ENCODE assay signal across 28 mouse cellular contexts in genomic region chr11:88271870-88272269, GRCm38 (mm10). TPM values are rescaled to one million over a fixed set of nuclear protein-coding genes. Genes with fewer than 3 reads are reported as not detected.
A peak's percentile ranks its signal among the peaks of the same experiment; 100 is the strongest.
DNase-seq lines count a peak whose midpoint lies in the region; ATAC-seq and TF ChIP-seq lines count a peak whose summit lies in the region.
"Had no signal": no experiment of that assay in that cellular context is flagged by ENCODE, and none has a peak within 500 bp of the region (broad histone marks: within the 10 kb centered on the region; RNA-seq: fewer than 3 reads in every experiment).

No protein-coding gene starts in this region.

- TF ChIP-seq POLR2A in CH12.LX (IDR thresholded peaks at IDR 0.05; ENCODE audit: low read depth, low read length), result no peak

- H3K4me3 ChIP-seq in liver, postnatal 0 days (ENCODE audit: low read depth, low read length), result no peak overlapping the region
- no peak overlapping the region for H3K4me3 ChIP-seq in liver, embryonic 12.5 days
- H3K4me3 ChIP-seq in CH12.LX (replicated peaks in 1 of 3; ENCODE audit: low read depth in 2 of 3, low read length in 2 of 3, poor library complexity in 1 of 3), result no peak overlapping the region
- H3K4me3 ChIP-seq in gastrocnemius, adult 2 months, result no peak overlapping the region
- H3K4me3 ChIP-seq: embryonic facial prominence, embryonic 12.5 days; left cerebral cortex, adult 2 months; limb, embryonic 12.5 days; stomach, embryonic 15.5 days had no signal

- H3K4me2 ChIP-seq in liver, postnatal 0 days (ENCODE audit: low read depth, low read length), result no peak overlapping the region
- H3K4me2 ChIP-seq in liver, embryonic 12.5 days, result no peak overlapping the region
- no peak overlapping the region for H3K4me2 ChIP-seq in CH12.LX (ENCODE audit: insufficient read depth, low read depth, poor library complexity, severe bottlenecking)
- H3K4me2 ChIP-seq: embryonic facial prominence, embryonic 12.5 days; hindbrain, embryonic 14.5 days; limb, embryonic 12.5 days; stomach, embryonic 15.5 days had no signal

- 54% methylated on average over 3 of the region's 3 CpGs for WGBS in liver, postnatal 0 days (ENCODE audit: insufficient replicate concordance)
- 31% methylated on average over 3 of the region's 3 CpGs for WGBS in liver, embryonic 12.5 days (ENCODE audit: insufficient replicate concordance)

- in situ Hi-C loops in CH12.LX (cut with MboI; ENCODE audit: low pct_ligation_motif_present, low pct_unique_long_range_greater_than_20kb, low sequenced_read_pairs), result no loop called here

- H3K4me1 ChIP-seq in liver, postnatal 0 days (ENCODE audit: insufficient read depth), result no peaks in the 10 kb centered on the region
- H3K4me1 ChIP-seq in liver, embryonic 12.5 days, result no peaks in the 10 kb centered on the region
- H3K4me1 ChIP-seq in CH12.LX (ENCODE audit: control insufficient read depth in 1 of 2, insufficient read depth in 2 of 2), result peaks cover 0 to 3% of the 10 kb centered on the region in 2 experiments; a peak in 1 of 4 replicates

- H3K9me3 ChIP-seq in liver, postnatal 0 days (ENCODE audit: low read length), result no peaks in the 10 kb centered on the region
- no peaks in the 10 kb centered on the region for H3K9me3 ChIP-seq in liver, embryonic 12.5 days (replicated peaks)
- no peaks in the 10 kb centered on the region for H3K9me3 ChIP-seq in CH12.LX (replicated peaks; ENCODE audit: low read length)
- H3K9me3 ChIP-seq: embryonic facial prominence, embryonic 12.5 days; limb, embryonic 12.5 days; stomach, embryonic 15.5 days had no signal

- intact Hi-C loops in gastrocnemius, adult 2 months (cut with DNase I), result no loop called here
- intact Hi-C loops in heart, postnatal 10 days (cut with DNase I), result loop anchor here (2.0 kb wide), 1 partner anchor 15 kb away; no protein-coding TSS in a partner anchor

- dilution Hi-C loops in CH12.LX (cut with MboI; ENCODE audit: extremely low pct_ligation_motif_present, extremely low pct_unique_long_range_greater_than_20kb, low sequenced_read_pairs), result no loop called here

- no peaks in the 10 kb centered on the region for H3K36me3 ChIP-seq in liver, postnatal 0 days (replicated peaks; ENCODE audit: insufficient read depth, low read length)
- no peaks in the 10 kb centered on the region for H3K36me3 ChIP-seq in liver, embryonic 12.5 days
- H3K36me3 ChIP-seq in CH12.LX (replicated peaks in 1 of 2; ENCODE audit: control insufficient read depth in 1 of 2, insufficient read depth in 1 of 2, low read length in 1 of 2), result no peaks in the 10 kb centered on the region
- H3K36me3 ChIP-seq: embryonic facial prominence, embryonic 12.5 days; limb, embryonic 12.5 days; stomach, embryonic 15.5 days had no signal

- DNase-seq in liver, postnatal 0 days, result no peak
- peak; percentile 58 for DNase-seq in CH12.LX (ENCODE audit: extremely low read depth)
- peak; percentile 40 for DNase-seq in WW6 (ENCODE audit: low read depth, low spot score)
- no peak for DNase-seq in right cerebral cortex, postnatal 14 days
- no peak for DNase-seq in gastrocnemius, adult 2 months
- DNase-seq in heart, postnatal 10 days, result no peak
- DNase-seq: adrenal gland, adult 2 months; cerebellum, adult 18-20 months; forebrain, postnatal 0 days; kidney, adult 18-20 months; kidney, postnatal 10 days had no signal

- no peak for TF ChIP-seq EP300 in liver, postnatal 0 days (IDR thresholded peaks at IDR 0.05; ENCODE audit: low read depth)
- TF ChIP-seq EP300 in CH12.LX (IDR thresholded peaks at IDR 0.05; ENCODE audit: low read length), result no peak

- peaks cover 62% of the 10 kb centered on the region for H3K27me3 ChIP-seq in liver, postnatal 0 days (ENCODE audit: insufficient read depth, low read length)
- H3K27me3 ChIP-seq in liver, embryonic 12.5 days (replicated peaks), result peaks cover 74% of the 10 kb centered on the region
- H3K27me3 ChIP-seq in CH12.LX (replicated peaks), result no peaks in the 10 kb centered on the region
- H3K27me3 ChIP-seq: embryonic facial prominence, embryonic 12.5 days; stomach, embryonic 15.5 days had no signal

- ATAC-seq in liver, postnatal 0 days, result no peak
- no peak for ATAC-seq in liver, embryonic 12.5 days
- ATAC-seq in megakaryocyte progenitor cell, adult 5-6 weeks (replicated peaks; ENCODE audit: poor library complexity), result peak; percentile 74
- ATAC-seq: forebrain, postnatal 0 days; midbrain, embryonic 16.5 days had no signal

- 0 out of 2 replicates have a peak, but pooled peaks have one; percentile 13 for TF ChIP-seq CTCF in liver, postnatal 0 days (IDR thresholded peaks at IDR 0.05; ENCODE audit: low read depth)
- peak in 1 of 2 experiments; percentile 45; a peak in 2 of 4 replicates for TF ChIP-seq CTCF in CH12.LX (conservative IDR thresholded peaks at IDR 0.05 in 1 of 2, IDR thresholded peaks at IDR 0.05 in 1 of 2; ENCODE audit: low read depth in 2 of 2, low read length in 2 of 2)
- no peak for TF ChIP-seq CTCF in gastrocnemius, adult 2 months (IDR thresholded peaks at IDR 0.05)

- peak; percentile 21 for TF ChIP-seq RAD21 in CH12.LX (IDR thresholded peaks at IDR 0.05; ENCODE audit: low read depth, low read length)

- no peaks in the 10 kb centered on the region for H3K79me2 ChIP-seq in CH12.LX (replicated peaks; ENCODE audit: control insufficient read depth, extremely low read depth, insufficient read depth, poor library complexity, severe bottlenecking)

- H3K9ac ChIP-seq in liver, postnatal 0 days (replicated peaks), result no peak overlapping the region
- H3K9ac ChIP-seq in liver, embryonic 12.5 days, result no peak overlapping the region
- no peak overlapping the region for H3K9ac ChIP-seq in CH12.LX (ENCODE audit: insufficient read depth, low read depth)
- H3K9ac ChIP-seq: embryonic facial prominence, embryonic 12.5 days; forebrain, postnatal 0 days; hindbrain, embryonic 14.5 days; limb, embryonic 12.5 days; liver, embryonic 14.5 days; stomach, embryonic 15.5 days had no signal

- no peak overlapping the region for H3K27ac ChIP-seq in liver, postnatal 0 days (ENCODE audit: low read depth)
- no peak overlapping the region for H3K27ac ChIP-seq in liver, embryonic 12.5 days
- H3K27ac ChIP-seq in CH12.LX (ENCODE audit: insufficient read depth, low read depth), result no peak overlapping the region
- H3K27ac ChIP-seq in gastrocnemius, adult 2 months, result no peak overlapping the region
- H3K27ac ChIP-seq: embryonic facial prominence, embryonic 12.5 days; hindbrain, embryonic 14.5 days; left cerebral cortex, adult 2 months; limb, embryonic 12.5 days; liver, embryonic 14.5 days; macrophage; stomach, embryonic 15.5 days had no signal

TF ChIP-seq in CH12.LX, 34 proteins besides CTCF, POLR2A, EP300 and RAD21:
- TF ChIP-seq JUND (conservative IDR thresholded peaks at IDR 0.05; ENCODE audit: low read depth, low read length) (no peak), SIN3A (IDR thresholded peaks at IDR 0.05; ENCODE audit: low read length) (no peak), JUN (IDR thresholded peaks at IDR 0.05; ENCODE audit: insufficient read depth, low read depth, low read length) (no peak), MAX (IDR thresholded peaks at IDR 0.05; ENCODE audit: low read length) (no peak), ZC3H11A (IDR thresholded peaks at IDR 0.05; ENCODE audit: low read depth, low read length) (no peak), MAZ (IDR thresholded peaks at IDR 0.05; ENCODE audit: low read depth, low read length) (no peak), HCFC1 (IDR thresholded peaks at IDR 0.05; ENCODE audit: low read depth, low read length) (no peak), MXI1 (IDR thresholded peaks at IDR 0.05; ENCODE audit: low read depth, low read length) (no peak), TBP (conservative IDR thresholded peaks at IDR 0.05; ENCODE audit: low read depth, low read length) (no peak), MEF2A (IDR thresholded peaks at IDR 0.05; ENCODE audit: borderline replicate concordance, low read depth, low read length) (no peak), ZKSCAN1 (IDR thresholded peaks at IDR 0.05; ENCODE audit: borderline replicate concordance, low read depth, low read length) (no peak), NELFE (IDR thresholded peaks at IDR 0.05; ENCODE audit: low read depth, low read length) (no peak), SMC3 (IDR thresholded peaks at IDR 0.05; ENCODE audit: low read depth, low read length) (no peak; the same call in 1 of the 2 replicates), MAFK (IDR thresholded peaks at IDR 0.05; ENCODE audit: insufficient replicate concordance, low read length) (no peak), ZMIZ1 (IDR thresholded peaks at IDR 0.05; ENCODE audit: low read depth, low read length) (no peak)

RNA-seq across cellular contexts. Expression of gene Ccdc182, which starts 22.0 kb away (rescaled TPM):
- polyA plus RNA-seq in liver, postnatal 0 days (2015; fragmentation: Nextera tagmentation; extraction: Ambion mirVana), result not detected in 2 replicates
- polyA plus RNA-seq in liver, embryonic 12.5 days (2016; fragmentation: Nextera tagmentation; extraction: Ambion mirVana), result 0.10 and 0.14 TPM in 2 replicates
- total RNA-seq in CH12.LX (2012; rRNA removed) (not detected in 2 replicates), CH12.LX (2014; rRNA removed) (not detected in 2 replicates)
- not detected in 2 replicates for polyA plus RNA-seq in CH12.LX (2012; ENCODE audit: insufficient read length, low read depth)
- not detected in 2 replicates for total RNA-seq in megakaryocyte progenitor cell, adult 5-6 weeks (2015)
- total RNA-seq in megakaryocyte progenitor cell, adult 5-6 weeks (2017), result not detected in 2 replicates
- total RNA-seq in gastrocnemius, adult 2 months (2021), result not detected
- not detected for total RNA-seq in heart, postnatal 10 days (2021)
- total RNA-seq: adrenal gland, adult 2 months; forebrain, postnatal 0 days; gastrocnemius, adult 18-20 months; heart, adult 8-10 months; layer of hippocampus, adult 8-10 months; left cerebral cortex, adult 2 months had no signal
- polyA plus RNA-seq: adrenal gland, adult 2 months; cortical plate, adult 2 months; forebrain, postnatal 0 days; heart, embryonic 16.5 days; liver, embryonic 14.5 days; macrophage; midbrain, embryonic 16.5 days; small intestine, adult 2 months; stomach, embryonic 15.5 days; thymus, postnatal 0 days had no signal

Comparison
In these comparisons a context has a peak if more than half of its experiments do, and no peak if none do; other contexts are left out.
1. DNase-seq: peak in CH12.LX (single experiment) and WW6 (single experiment); none in liver, postnatal 0 days (single experiment), right cerebral cortex, postnatal 14 days (single experiment), gastrocnemius, adult 2 months (single experiment) and heart, postnatal 10 days (0 of 2).